Mouse (Mus musculus) heart, embryonic 11.5 days (tissue): ENCODE results near the gene Ube2d3. TPM values are rescaled to one million over a fixed set of nuclear protein-coding genes. Genes with fewer than 3 reads are reported as not detected.

Experiments used
- ATAC-seq: fragments of 200-750 bp; cut with Nextera tagmentation; replicated peaks from 2 replicates; pipeline ENCODE4 v1.8.0; 2017; ENCODE audit warnings: moderate library complexity; ENCODE audit not compliant: insufficient number of reproducible peaks, low FRiP score, low TSS enrichment
- H3K27ac ChIP-seq: fragments of 300-500 bp; sonication (generic); 2 replicates; pipeline ENCODE4 v1.5.1; 2014; ENCODE audit warnings: mild to moderate bottlenecking, low read depth, low read length
- H3K27me3 ChIP-seq: fragments of 300-500 bp; sonication (generic); 2 replicates; pipeline ENCODE4 v1.6.1; 2014; ENCODE audit warnings: mild to moderate bottlenecking, low read length, mixed read lengths; ENCODE audit not compliant: control insufficient read depth, insufficient read depth
- H3K36me3 ChIP-seq: fragments of 300-500 bp; sonication (generic); 2 replicates; pipeline ENCODE4 v1.6.1; 2014; ENCODE audit warnings: mild to moderate bottlenecking, low read length, moderate library complexity, mixed read lengths; ENCODE audit not compliant: control insufficient read depth, insufficient read depth
- H3K4me1 ChIP-seq: fragments of 300-500 bp; sonication (generic); 2 replicates; pipeline ENCODE4 v1.6.1; 2014; ENCODE audit warnings: low read length; ENCODE audit not compliant: control insufficient read depth, insufficient read depth
- H3K4me2 ChIP-seq: fragments of 300-500 bp; sonication (generic); 2 replicates; pipeline ENCODE4 v1.6.1; 2014; ENCODE audit warnings: mild to moderate bottlenecking, moderate library complexity
- H3K4me3 ChIP-seq: fragments of 300-500 bp; sonication (generic); 2 replicates; pipeline ENCODE4 v1.5.1; 2014; ENCODE audit warnings: low read depth, low read length
- H3K9ac ChIP-seq: fragments of 300-500 bp; sonication (generic); 2 replicates; pipeline ENCODE4 v1.6.1; 2014; ENCODE audit warnings: mild to moderate bottlenecking, low read depth, low read length, moderate library complexity
- H3K9me3 ChIP-seq: fragments of 300-500 bp; sonication (generic); replicated peaks from 2 replicates; pipeline ENCODE4 v1.6.1; 2016; ENCODE audit warnings: low read length; ENCODE audit not compliant: control insufficient read depth
- WGBS: fragments of 180-500 bp; shearing (Covaris S2); extraction: QIAGEN DNeasy Blood & Tissue Kit; methylation state at CpG from one replicate; pipeline ENCODE4 v1.1.7; 2014; ENCODE audit not compliant: insufficient replicate concordance; 5-methylcytosine and 5-hydroxymethylcytosine counted together
- polyA plus RNA-seq: library from polyadenylated mRNA; unstranded; fragments of >200 nt; fragmentation: Nextera tagmentation; extraction: Ambion mirVana; gene quantifications from 2 replicates; pipeline ENCODE4 v1.2.1, GENCODE M21; 2014

The Ube2d3 gene
- polyA plus RNA-seq, 1 experiment from 2014 or later, result 497 TPM

GRCm38 (mm10) chr3:135440221-135440620 lies 2.3 kb downstream of the Ube2d3 start:
- Histone ChIP-seq H3K27me3 (no peaks in the 10 kb centered on the region), H3K4me1 (peaks cover 10% of the 10 kb centered on the region; the same call in 1 of the 2 replicates), H3K4me3 (peak overlapping the region; percentile 95), H3K36me3 (no peaks in the 10 kb centered on the region), H3K9ac (peak overlapping the region; percentile 98), H3K9me3 (no peaks in the 10 kb centered on the region), H3K4me2 (peak overlapping the region; percentile 95), H3K27ac (peak overlapping the region; percentile 43; the same call in 1 of the 2 replicates)
- WGBS, result 20% methylated on average over 7 of the region's 7 CpGs
- ATAC-seq, result no peak

DNA sequence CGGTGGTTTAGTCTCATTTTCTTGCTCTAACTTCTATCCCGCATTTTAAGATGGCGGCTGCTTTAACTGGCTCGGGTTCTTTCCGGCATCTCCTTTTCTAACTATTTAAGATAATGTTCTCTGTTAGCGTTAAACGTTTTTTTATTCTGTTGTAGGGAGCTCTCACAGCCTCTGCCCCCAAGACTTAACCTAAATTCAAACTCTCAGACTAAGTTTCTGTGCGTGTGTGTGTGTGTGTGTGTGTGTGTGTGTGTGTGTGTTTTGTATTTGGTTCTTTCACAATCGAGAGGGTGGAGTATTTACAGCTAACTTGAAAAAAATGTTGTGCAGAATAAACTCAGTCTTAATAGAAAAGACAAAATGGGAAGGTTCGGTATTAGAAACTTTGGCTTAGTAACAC lies 2.7 kb downstream of the Ube2d3 start:
- H3K4me3 ChIP-seq, result peak overlapping the region; percentile 95
- no peak overlapping the region for H3K27ac ChIP-seq

GRCm38 (mm10) chr3:135444930-135445329 lies 7.0 kb downstream of the Ube2d3 start:
- Histone ChIP-seq H3K4me3 (no peak overlapping the region), H3K9ac (no peak overlapping the region), H3K9me3 (no peaks in the 10 kb centered on the region), H3K36me3 (no peaks in the 10 kb centered on the region), H3K4me2 (no peak overlapping the region), H3K27ac (no peak overlapping the region), H3K27me3 (no peaks in the 10 kb centered on the region), H3K4me1 (peaks cover 5% of the 10 kb centered on the region; the same call in 1 of the 2 replicates)
- ATAC-seq, result no peak

More for the DNA sequence above, 2.7 kb downstream of the Ube2d3 start:
- 45% methylated on average over 10 of the region's 10 CpGs for WGBS
- peaks cover 10% of the 10 kb centered on the region; the same call in 1 of the 2 replicates for H3K4me1 ChIP-seq
- no peaks in the 10 kb centered on the region for H3K36me3 ChIP-seq
- H3K27me3 ChIP-seq, result no peaks in the 10 kb centered on the region
- peak overlapping the region; percentile 95 for H3K4me2 ChIP-seq
- H3K9me3 ChIP-seq, result no peaks in the 10 kb centered on the region
- H3K9ac ChIP-seq, result peak overlapping the region; percentile 98
- ATAC-seq, result no peak

DNA sequence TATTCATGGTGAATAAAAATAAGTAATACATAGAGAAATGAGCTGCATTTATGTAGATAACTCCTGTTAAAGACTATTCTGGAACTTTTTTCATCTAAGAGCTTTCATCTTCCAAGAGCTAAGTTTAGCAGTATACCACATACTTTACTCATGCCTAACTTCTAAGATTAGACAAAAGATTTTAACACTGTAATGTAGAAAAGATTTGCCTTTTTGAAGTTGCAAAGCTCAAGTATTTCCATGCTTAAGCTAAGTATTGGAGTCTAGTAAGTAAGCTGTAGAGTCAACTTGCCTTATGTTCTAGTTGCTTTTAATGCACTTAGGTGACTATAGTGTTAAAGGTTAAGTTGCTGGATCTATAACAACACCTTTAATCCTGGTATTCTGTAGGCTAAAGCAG lies 21.0 kb downstream of the Ube2d3 start:
- no peak overlapping the region for H3K4me3 ChIP-seq
- ATAC-seq, result no peak
- peaks cover 3% of the 10 kb centered on the region for H3K36me3 ChIP-seq

DNA sequence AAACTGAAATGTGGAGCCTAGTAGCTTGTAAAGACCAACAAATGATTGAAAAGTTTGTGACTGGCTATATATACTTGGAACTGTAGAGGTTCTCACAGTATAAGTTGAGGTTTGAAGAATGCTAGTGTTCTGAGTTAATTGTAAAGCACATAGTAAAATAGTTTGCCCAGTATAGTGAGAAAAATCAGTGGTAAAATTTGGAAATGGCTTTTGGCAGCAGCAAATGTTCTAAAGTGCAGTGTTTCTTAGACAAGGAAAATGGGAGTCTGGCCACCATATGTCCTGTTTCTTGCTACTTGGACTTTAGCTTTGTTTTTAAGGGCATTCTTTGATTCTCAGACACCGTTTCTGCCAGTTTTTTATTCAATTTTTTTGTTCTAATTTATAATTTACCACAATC lies 30.5 kb downstream of the Ube2d3 start:
- no peak overlapping the region for H3K4me2 ChIP-seq
- H3K4me3 ChIP-seq, result no peak overlapping the region
- no peaks in the 10 kb centered on the region for H3K36me3 ChIP-seq
- no peak for ATAC-seq
- WGBS, result 91% methylated on average over 1 of the region's 1 CpGs
- H3K27me3 ChIP-seq, result no peaks in the 10 kb centered on the region
- H3K4me1 ChIP-seq, result no peaks in the 10 kb centered on the region
- H3K27ac ChIP-seq, result no peak overlapping the region
- no peak overlapping the region for H3K9ac ChIP-seq
- H3K9me3 ChIP-seq, result no peaks in the 10 kb centered on the region

More for the DNA sequence above, 21.0 kb downstream of the Ube2d3 start:
- no peak overlapping the region for H3K27ac ChIP-seq
- H3K4me2 ChIP-seq, result no peak overlapping the region
- H3K27me3 ChIP-seq, result no peaks in the 10 kb centered on the region
- no peaks in the 10 kb centered on the region for H3K9me3 ChIP-seq
- H3K9ac ChIP-seq, result no peak overlapping the region
- no peaks in the 10 kb centered on the region for H3K4me1 ChIP-seq

- Histone ChIP-seq H3K4me3 (no peak overlapping the region), H3K9ac (no peak overlapping the region), H3K27me3 (no peaks in the 10 kb centered on the region), H3K27ac (no peak overlapping the region), H3K4me1 (no peaks in the 10 kb centered on the region), H3K9me3 (no peaks in the 10 kb centered on the region), H3K4me2 (no peak overlapping the region), H3K36me3 (no peaks in the 10 kb centered on the region)
- ATAC-seq, result no peak
- WGBS, result 55% methylated on average over 3 of the region's 3 CpGs
Observed at GRCm38 (mm10) chr3:135469146-135469545, 31.2 kb downstream of the Ube2d3 start.

- Histone ChIP-seq H3K27me3 (no peaks in the 10 kb centered on the region), H3K4me3 (no peak overlapping the region), H3K36me3 (no peaks in the 10 kb centered on the region), H3K4me1 (no peaks in the 10 kb centered on the region), H3K9me3 (no peaks in the 10 kb centered on the region), H3K27ac (no peak overlapping the region), H3K9ac (no peak overlapping the region), H3K4me2 (no peak overlapping the region)
- WGBS, result 46% methylated on average over 4 of the region's 4 CpGs
- ATAC-seq, result no peak; the same call in 1 of the 2 replicates
Observed at GRCm38 (mm10) chr3:135469974-135470373, 32.0 kb downstream of the Ube2d3 start.

DNA sequence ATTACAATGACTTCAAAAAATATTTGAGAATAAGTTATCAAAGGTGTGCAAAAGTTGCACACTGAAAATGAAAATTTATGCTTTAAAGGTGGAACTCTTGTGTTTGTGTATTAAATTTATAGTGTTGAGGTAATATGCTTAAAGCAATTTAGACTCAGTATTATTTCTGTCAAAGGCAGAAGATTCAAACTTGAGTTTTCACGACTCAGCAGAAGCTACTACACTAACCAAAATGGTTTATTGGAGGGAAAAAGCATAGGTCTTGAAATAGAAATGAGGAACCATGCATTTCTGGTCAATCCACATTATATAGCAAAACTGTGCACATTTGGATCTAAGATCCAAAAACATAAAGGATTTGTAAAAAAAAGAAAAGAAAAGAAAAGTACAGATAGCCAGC lies 32.9 kb downstream of the Ube2d3 start:
- 85% methylated on average over 1 of the region's 1 CpGs for WGBS

DNA sequence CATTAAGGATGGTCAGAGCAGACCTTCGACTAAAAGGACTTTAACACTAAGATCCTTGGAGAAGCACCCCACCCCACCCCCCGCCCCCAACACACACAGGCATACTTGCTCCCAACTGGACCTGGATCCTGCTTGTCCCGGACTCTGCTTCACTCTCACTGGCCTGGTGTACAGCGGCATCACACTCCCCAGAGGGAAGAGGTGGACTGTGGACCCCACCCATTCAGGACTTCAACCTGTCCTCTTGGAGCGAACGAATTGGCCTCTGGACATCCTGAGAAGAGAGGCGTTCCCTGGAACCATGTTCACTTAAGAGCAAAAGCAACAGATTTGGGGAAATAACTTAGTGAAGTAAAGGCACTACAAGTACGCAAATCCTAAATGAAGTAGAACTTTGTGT lies 37.1 kb downstream of the Ube2d3 start:
- no peaks in the 10 kb centered on the region for H3K4me1 ChIP-seq
- no peak overlapping the region for H3K4me3 ChIP-seq
- no peak overlapping the region for H3K27ac ChIP-seq
- H3K9me3 ChIP-seq, result no peaks in the 10 kb centered on the region
- H3K27me3 ChIP-seq, result no peaks in the 10 kb centered on the region
- no peak for ATAC-seq
- H3K36me3 ChIP-seq, result no peaks in the 10 kb centered on the region
- H3K9ac ChIP-seq, result no peak overlapping the region
- WGBS, result 80% methylated on average over 8 of the region's 8 CpGs
- no peak overlapping the region for H3K4me2 ChIP-seq

More for the DNA sequence above, 32.9 kb downstream of the Ube2d3 start:
- Histone ChIP-seq H3K9me3 (no peaks in the 10 kb centered on the region), H3K9ac (no peak overlapping the region), H3K4me1 (no peaks in the 10 kb centered on the region), H3K27ac (no peak overlapping the region), H3K4me3 (no peak overlapping the region), H3K27me3 (no peaks in the 10 kb centered on the region), H3K36me3 (no peaks in the 10 kb centered on the region), H3K4me2 (no peak overlapping the region)
- ATAC-seq, result no peak
